Mouse (Mus musculus): ENCODE data around the gene Dnajc5g.

Dnajc5g gene

GRCm38 (mm10) chr5:31105814-31106335 is at the start of gene Dnajc5g:
Gene Dnajc5g (plus strand): TSS chr5:31106285.
- DNase-seq (ENCODE audit: low spot score): no peak

GRCm38 (mm10) chr5:31069810-31070209 is 36.3 kb upstream of the Dnajc5g start:
- DNase-seq (ENCODE audit: low spot score): no peak

GRCm38 (mm10) chr5:31071059-31071458 is 35.0 kb upstream of the Dnajc5g start:
- DNase-seq (ENCODE audit: low spot score): no peak

- peak; percentile 34 for DNase-seq (ENCODE audit: low spot score)
Observed at GRCm38 (mm10) chr5:31071821-31072220, 34.3 kb upstream of the Dnajc5g start.

GRCm38 (mm10) chr5:31073176-31073575 is 32.9 kb upstream of the Dnajc5g start:
- DNase-seq (ENCODE audit: low spot score): no peak

GRCm38 (mm10) chr5:31076346-31076745 is 29.7 kb upstream of the Dnajc5g start:
- DNase-seq (ENCODE audit: low spot score): no peak

- DNase-seq (ENCODE audit: low spot score): no peak
Observed at GRCm38 (mm10) chr5:31080059-31080794, 25.9 kb upstream of the Dnajc5g start.

- DNase-seq (ENCODE audit: low spot score): no peak
Observed at GRCm38 (mm10) chr5:31080795-31081164, 25.3 kb upstream of the Dnajc5g start.

- DNase-seq (ENCODE audit: low spot score): peak; percentile 71
Observed at GRCm38 (mm10) chr5:31081386-31081785, 24.7 kb upstream of the Dnajc5g start.

- DNase-seq (ENCODE audit: low spot score): peak; percentile 87
Observed at GRCm38 (mm10) chr5:31082355-31082754, 23.7 kb upstream of the Dnajc5g start.

GRCm38 (mm10) chr5:31082935-31083625 is 23.0 kb upstream of the Dnajc5g start:
- DNase-seq (ENCODE audit: low spot score): no peak

GRCm38 (mm10) chr5:31083949-31084348 is 22.1 kb upstream of the Dnajc5g start:
- no peak for DNase-seq (ENCODE audit: low spot score)

- no peak for DNase-seq (ENCODE audit: low spot score)
Observed at GRCm38 (mm10) chr5:31086606-31087005, 19.5 kb upstream of the Dnajc5g start.

GRCm38 (mm10) chr5:31087131-31087530 is 19.0 kb upstream of the Dnajc5g start:
- no peak for DNase-seq (ENCODE audit: low spot score)

GRCm38 (mm10) chr5:31092231-31092975 is 13.7 kb upstream of the Dnajc5g start:
- DNase-seq (ENCODE audit: low spot score): no peak

- DNase-seq (ENCODE audit: low spot score): peak; percentile 70
Observed at GRCm38 (mm10) chr5:31093151-31094041, 12.7 kb upstream of the Dnajc5g start.

- no peak for DNase-seq (ENCODE audit: low spot score)
Observed at GRCm38 (mm10) chr5:31094100-31094798, 11.8 kb upstream of the Dnajc5g start.

GRCm38 (mm10) chr5:31094799-31095691 is 11.0 kb upstream of the Dnajc5g start:
- peak; percentile 64 for DNase-seq (ENCODE audit: low spot score)

GRCm38 (mm10) chr5:31095711-31096480 is 10.2 kb upstream of the Dnajc5g start:
- DNase-seq (ENCODE audit: low spot score): no peak

Measured in testis, postnatal 10 days (tissue).